Mouse (Mus musculus) E14TG2a.4 (cell line): ENCODE measurements at regions not wholly inside any gene's neighbourhood (a gene's known extent, or its start where the extent isn't known, plus 50 kb on each side); places are given as distances from the start of the nearest gene placed in this dataset.

Experiments used
- H3K27me3 ChIP-seq: 2 replicates; pipeline ENCODE4 v1.6.1; 2014; ENCODE audit warnings: low read length, control low read depth; ENCODE audit not compliant: insufficient read depth
- H3K36me3 ChIP-seq: 2 replicates; pipeline ENCODE4 v1.6.1; 2014; ENCODE audit warnings: low read length, control low read depth; ENCODE audit not compliant: insufficient read depth
- H3K4me1 ChIP-seq: replicated peaks from 2 replicates; pipeline ENCODE4 v1.6.1; 2014; ENCODE audit warnings: low read depth, low read length, control low read depth
- H3K4me3 ChIP-seq: replicated peaks from 2 replicates; pipeline ENCODE4 v1.5.1; 2014; ENCODE audit warnings: mild to moderate bottlenecking, low read length
- H3K9me3 ChIP-seq: 2 replicates; pipeline ENCODE4 v1.6.1; 2014; ENCODE audit warnings: low read length, control low read depth
- CTCF ChIP-seq: conservative IDR thresholded peaks from 2 replicates; pipeline ENCODE4 v1.5.1; 2014; ENCODE audit warnings: low read length
- NANOG ChIP-seq: IDR thresholded peaks from 2 replicates; pipeline ENCODE4 v1.6.1; 2014; ENCODE audit warnings: borderline replicate concordance, low read length, mixed read lengths
- POU5F1 ChIP-seq: IDR thresholded peaks from 2 replicates; pipeline ENCODE4 v1.6.1; 2014; ENCODE audit warnings: low read length, borderline replicate concordance

DNA sequence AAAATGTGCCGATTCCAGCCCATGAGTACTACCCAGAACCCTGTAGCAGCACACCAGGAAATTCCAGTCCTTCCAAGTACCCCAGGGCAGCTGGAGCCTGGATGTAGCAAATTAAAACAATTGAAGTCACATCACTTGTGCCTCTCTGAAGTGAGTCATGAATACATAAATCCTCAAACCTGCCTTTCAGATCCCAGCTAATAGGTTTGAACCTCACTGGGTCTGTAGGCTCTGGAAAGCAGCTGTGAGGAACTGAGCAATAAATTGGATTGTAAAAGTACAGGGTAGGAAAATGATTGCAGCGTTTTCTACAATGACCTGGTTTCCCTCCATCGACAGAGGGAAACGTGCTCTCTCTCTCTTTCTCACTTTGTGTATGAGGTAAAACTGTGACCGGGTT is 101.6 kb upstream of the Topaz1 start:
- Histone ChIP-seq H3K27me3 (peaks cover 9% of the 10 kb centered on the region; the same call in 1 of the 2 replicates), H3K4me1 (no peaks in the 10 kb centered on the region), H3K4me3 (no peak overlapping the region), H3K36me3 (no peaks in the 10 kb centered on the region), H3K9me3 (no peaks in the 10 kb centered on the region)
- TF ChIP-seq POU5F1: no peak
- TF ChIP-seq CTCF: no peak
- no peak for TF ChIP-seq NANOG

DNA sequence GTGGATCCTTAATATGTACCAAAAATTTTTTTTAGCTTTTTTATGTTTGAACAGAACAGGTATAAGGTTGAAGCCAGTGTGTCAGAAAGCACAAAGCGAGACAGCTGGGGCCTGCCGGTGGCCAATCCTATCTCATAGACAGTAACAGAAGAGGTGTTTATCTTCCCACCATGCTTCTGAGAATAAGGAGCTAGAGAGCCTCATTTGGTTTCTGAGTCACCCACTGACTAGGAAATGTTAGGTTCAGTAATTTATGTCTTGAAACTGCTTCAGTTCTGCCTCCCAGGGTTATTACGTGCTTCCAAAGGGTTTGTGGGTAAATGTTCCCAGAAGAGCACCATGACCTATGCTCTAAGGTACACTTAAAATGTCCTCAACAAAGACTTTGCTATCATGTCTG is 96.3 kb upstream of the Topaz1 start:
- H3K27me3 ChIP-seq: 0 out of 2 replicates have a peak, but pooled peaks cover 3% of the 10 kb centered on the region
- no peak overlapping the region for H3K4me3 ChIP-seq
- H3K4me1 ChIP-seq: no peaks in the 10 kb centered on the region
- H3K9me3 ChIP-seq: no peaks in the 10 kb centered on the region
- H3K36me3 ChIP-seq: no peaks in the 10 kb centered on the region
- no peak for TF ChIP-seq POU5F1
- no peak for TF ChIP-seq NANOG
- TF ChIP-seq CTCF: no peak

DNA sequence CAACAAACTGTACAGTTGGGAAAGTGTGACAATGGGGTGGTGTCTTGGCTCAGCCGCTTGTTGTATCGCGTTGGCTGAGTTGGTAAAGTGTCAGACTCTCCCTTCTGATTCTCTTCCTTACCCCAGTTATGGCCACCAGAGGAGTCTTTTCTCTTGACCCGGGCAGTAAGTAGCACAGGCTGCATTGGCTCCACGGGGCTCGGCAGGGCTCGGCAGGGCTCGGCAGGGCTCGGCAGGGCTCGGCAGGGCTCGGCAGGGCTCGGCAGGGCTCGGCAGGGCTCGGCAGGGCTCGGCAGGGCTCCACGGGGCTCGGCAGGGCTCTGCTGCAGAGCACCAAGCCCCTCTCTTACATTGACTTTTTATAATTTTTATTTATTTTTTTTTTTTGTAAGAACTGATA is 91.6 kb upstream of the Topaz1 start:
- no peak overlapping the region for H3K4me3 ChIP-seq
- TF ChIP-seq POU5F1 (no peak), NANOG (no peak), CTCF (no peak)
- H3K9me3 ChIP-seq: no peaks in the 10 kb centered on the region
- H3K27me3 ChIP-seq: peaks cover 2% of the 10 kb centered on the region
- no peaks in the 10 kb centered on the region for H3K4me1 ChIP-seq
- no peaks in the 10 kb centered on the region for H3K36me3 ChIP-seq

DNA sequence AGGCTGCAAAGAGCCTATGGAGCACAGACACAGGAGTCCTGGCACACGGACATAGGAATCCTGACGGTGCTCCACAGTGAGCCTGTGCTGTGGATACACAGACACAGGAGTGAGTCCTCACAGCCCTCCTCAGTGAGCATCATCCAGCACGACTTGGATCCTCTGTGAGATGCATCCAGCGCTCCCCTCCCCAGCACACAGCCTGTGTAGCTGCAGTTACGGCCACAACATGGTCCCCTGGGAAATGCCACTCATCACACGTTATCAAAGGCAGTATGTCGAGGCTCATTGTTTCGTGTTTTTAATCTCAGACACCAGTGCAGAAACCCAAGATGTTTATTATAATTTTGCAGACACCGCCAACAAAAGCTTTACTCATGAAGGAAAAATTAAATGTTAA is 87.1 kb upstream of the Topaz1 start:
- Histone ChIP-seq H3K27me3 (peaks cover 2% of the 10 kb centered on the region), H3K4me1 (no peaks in the 10 kb centered on the region), H3K36me3 (no peaks in the 10 kb centered on the region), H3K4me3 (no peak overlapping the region), H3K9me3 (no peaks in the 10 kb centered on the region)
- TF ChIP-seq POU5F1 (no peak), CTCF (no peak), NANOG (no peak)

DNA sequence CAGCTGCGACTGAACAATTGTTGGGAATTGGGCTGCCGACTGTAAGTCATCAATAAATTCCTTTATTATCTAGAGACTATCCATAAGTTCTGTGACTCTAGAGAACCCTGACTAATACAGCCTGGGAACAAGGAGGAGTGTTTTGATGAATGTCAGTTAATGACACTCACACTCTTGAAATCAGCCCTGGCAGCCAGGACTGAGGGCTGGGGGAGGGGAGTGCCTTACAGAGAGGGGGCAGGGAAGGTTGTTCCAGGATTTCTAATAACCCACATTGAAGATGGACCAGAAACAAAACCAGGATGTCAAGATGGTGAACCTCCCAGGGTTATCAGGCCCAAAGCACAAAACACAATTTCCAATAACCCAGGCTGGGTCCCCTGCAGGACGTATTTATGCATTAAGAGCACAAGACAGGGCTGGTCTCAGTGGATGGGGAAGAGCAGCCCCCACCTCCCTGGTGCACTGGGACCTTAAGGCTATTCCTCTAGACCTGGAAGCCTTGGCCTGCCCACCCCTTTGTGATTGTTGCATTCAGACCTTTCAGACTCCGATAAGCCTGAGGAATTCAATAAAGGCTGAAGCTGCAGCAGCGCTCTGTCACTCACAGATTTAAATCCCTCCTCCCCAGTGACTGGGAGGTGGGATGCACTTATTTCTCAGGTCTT is 80.0 kb upstream of the Topaz1 start:
- no peak overlapping the region for H3K4me3 ChIP-seq
- no peaks in the 10 kb centered on the region for H3K36me3 ChIP-seq
- TF ChIP-seq CTCF: no peak
- TF ChIP-seq NANOG: no peak
- TF ChIP-seq POU5F1: no peak
- 0 out of 2 replicates have a peak, but pooled peaks cover 2% of the 10 kb centered on the region for H3K27me3 ChIP-seq
- H3K9me3 ChIP-seq: no peaks in the 10 kb centered on the region
- H3K4me1 ChIP-seq: no peaks in the 10 kb centered on the region

DNA sequence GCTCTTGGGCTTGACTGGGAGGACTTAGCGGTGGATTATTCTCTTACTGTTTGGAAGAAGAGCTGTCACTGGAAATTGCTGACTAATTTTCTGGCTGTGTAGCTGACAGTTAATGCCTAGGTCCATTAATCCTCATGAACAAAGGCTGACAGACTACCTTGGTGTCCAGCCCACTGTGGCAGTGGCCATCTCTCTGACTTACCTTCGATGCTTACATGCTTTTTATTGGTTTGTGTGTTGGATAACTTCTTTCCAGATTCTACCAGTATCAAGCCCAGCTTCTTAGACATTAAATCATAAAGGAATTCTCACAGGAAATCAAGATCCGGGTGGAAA is 79.5 kb upstream of the Topaz1 start:
- Histone ChIP-seq H3K27me3 (0 out of 2 replicates have a peak, but pooled peaks cover 2% of the 10 kb centered on the region), H3K4me1 (no peaks in the 10 kb centered on the region), H3K36me3 (no peaks in the 10 kb centered on the region), H3K4me3 (no peak overlapping the region), H3K9me3 (no peaks in the 10 kb centered on the region)
- TF ChIP-seq CTCF: no peak
- no peak for TF ChIP-seq NANOG
- no peak for TF ChIP-seq POU5F1

DNA sequence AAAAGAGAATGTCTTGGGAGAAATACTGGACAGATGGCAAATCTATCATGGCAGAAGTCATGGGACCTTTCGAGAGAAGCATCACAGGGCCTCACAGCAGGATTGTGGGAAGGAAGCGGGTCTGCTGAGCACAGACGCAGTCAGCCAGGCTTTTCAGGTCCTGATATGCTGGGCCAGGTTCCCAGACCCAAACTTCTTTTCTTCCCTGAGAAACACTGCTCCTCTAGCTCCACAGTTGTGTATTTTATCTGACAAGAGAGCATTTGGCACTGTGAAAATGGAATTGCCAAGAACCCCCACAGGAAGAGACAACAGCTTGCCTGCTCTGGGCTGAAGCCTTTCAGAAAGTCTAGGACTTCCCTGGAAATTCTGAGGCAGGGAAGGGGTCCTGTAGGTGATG is 73.4 kb upstream of the Topaz1 start:
- Histone ChIP-seq H3K36me3 (no peaks in the 10 kb centered on the region), H3K9me3 (no peaks in the 10 kb centered on the region), H3K4me3 (no peak overlapping the region), H3K27me3 (no peaks in the 10 kb centered on the region), H3K4me1 (no peaks in the 10 kb centered on the region)
- no peak for TF ChIP-seq NANOG
- TF ChIP-seq CTCF: no peak
- no peak for TF ChIP-seq POU5F1

DNA sequence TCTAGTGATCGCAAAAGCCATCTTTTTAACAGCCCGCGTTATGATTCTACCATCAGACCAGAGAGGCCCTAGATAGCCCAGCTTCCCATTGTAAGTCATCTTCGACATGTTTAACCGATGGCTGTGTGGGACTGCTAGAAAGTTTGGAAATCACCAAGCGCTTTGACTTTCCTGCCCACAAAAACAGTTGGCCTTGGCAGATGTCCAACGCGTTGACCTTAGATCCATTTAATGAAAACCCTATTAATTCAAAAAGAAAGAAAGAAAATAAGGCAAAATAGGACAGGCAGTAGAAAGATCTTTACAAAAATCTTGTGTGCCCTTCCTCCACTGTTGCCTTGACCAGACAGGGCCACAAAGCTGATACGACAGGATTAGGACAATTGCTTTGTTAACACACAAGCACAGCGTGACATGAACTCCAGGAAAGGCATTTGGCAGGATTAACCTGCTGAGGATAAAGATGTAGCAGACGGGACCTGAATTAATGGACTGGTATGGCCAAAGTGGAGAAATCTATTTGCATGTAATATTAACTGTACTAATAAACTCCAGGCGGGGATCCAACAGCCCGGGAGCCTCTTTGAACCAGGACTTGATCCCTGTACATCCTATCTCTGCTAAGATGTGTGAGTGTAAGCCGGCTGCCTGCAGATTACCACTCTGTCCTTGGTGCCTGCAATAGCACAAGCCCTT is 69.0 kb upstream of the Topaz1 start:
- H3K4me1 ChIP-seq: 0 out of 2 replicates have a peak, but pooled peaks cover 3% of the 10 kb centered on the region
- H3K9me3 ChIP-seq: no peaks in the 10 kb centered on the region
- TF ChIP-seq POU5F1 (no peak), CTCF (no peak), NANOG (no peak)
- H3K36me3 ChIP-seq: no peaks in the 10 kb centered on the region
- H3K4me3 ChIP-seq: no peak overlapping the region
- H3K27me3 ChIP-seq: no peaks in the 10 kb centered on the region
